Mouse (Mus musculus): ENCODE results near the gene Dnaaf1. TPM values are rescaled to one million over a fixed set of nuclear protein-coding genes. Genes with fewer than 3 reads are reported as not detected.

The Dnaaf1 gene
- polyA plus RNA-seq, 1 experiment = not detected

- Histone ChIP-seq H3K27ac (ENCODE audit: insufficient read depth, low read length) (no peak overlapping the region), H3K4me3 (ENCODE audit: insufficient read depth, low read length) (no peak overlapping the region), H3K4me1 (ENCODE audit: control insufficient read depth, insufficient read depth, low read length) (no peaks in the 10 kb centered on the region)
- no peak for TF ChIP-seq CTCF (IDR thresholded peaks at IDR 0.05; ENCODE audit: borderline replicate concordance, insufficient read depth, low read length)
- no peak for TF ChIP-seq POLR2A (IDR thresholded peaks at IDR 0.05; ENCODE audit: low read depth, low read length)
Measured at GRCm38 (mm10) chr8:119627199-119627598, 52.2 kb downstream of the Dnaaf1 start.

- TF ChIP-seq POLR2A (IDR thresholded peaks at IDR 0.05; ENCODE audit: low read depth, low read length) = no peak
- no peak for TF ChIP-seq CTCF (IDR thresholded peaks at IDR 0.05; ENCODE audit: borderline replicate concordance, insufficient read depth, low read length)
- no peak overlapping the region for H3K27ac ChIP-seq (ENCODE audit: insufficient read depth, low read length)
- no peak overlapping the region for H3K4me3 ChIP-seq (ENCODE audit: insufficient read depth, low read length)
- H3K4me1 ChIP-seq (ENCODE audit: control insufficient read depth, insufficient read depth, low read length) = no peaks in the 10 kb centered on the region
Measured at GRCm38 (mm10) chr8:119627613-119628359, 52.8 kb downstream of the Dnaaf1 start.

DNA sequence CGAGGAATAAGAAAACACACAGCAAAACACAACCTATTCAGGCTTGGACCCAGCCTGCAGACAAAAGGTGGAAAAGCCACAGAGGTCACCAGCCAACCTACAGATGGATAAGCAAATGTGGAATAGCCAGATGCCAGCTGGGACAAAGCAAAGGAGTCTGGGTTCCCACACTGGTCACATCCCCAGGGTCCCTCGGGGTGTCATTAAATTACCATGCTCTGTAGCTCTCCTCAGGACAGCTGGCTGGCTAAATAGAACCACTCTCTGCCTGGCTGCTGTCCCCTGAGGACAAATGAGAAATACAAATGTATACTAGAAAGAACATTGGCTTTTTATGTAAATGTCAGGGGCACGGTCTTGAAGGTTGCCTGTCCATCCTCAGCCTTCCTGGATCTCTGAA, 55.8 kb downstream of the Dnaaf1 start:
- H3K4me3 ChIP-seq (ENCODE audit: insufficient read depth, low read length) = no peak overlapping the region
- TF ChIP-seq CTCF (IDR thresholded peaks at IDR 0.05; ENCODE audit: borderline replicate concordance, insufficient read depth, low read length) (no peak), POLR2A (IDR thresholded peaks at IDR 0.05; ENCODE audit: low read depth, low read length) (no peak)
- no peaks in the 10 kb centered on the region for H3K4me1 ChIP-seq (ENCODE audit: control insufficient read depth, insufficient read depth, low read length)
- H3K27ac ChIP-seq (ENCODE audit: insufficient read depth, low read length) = no peak overlapping the region

DNA sequence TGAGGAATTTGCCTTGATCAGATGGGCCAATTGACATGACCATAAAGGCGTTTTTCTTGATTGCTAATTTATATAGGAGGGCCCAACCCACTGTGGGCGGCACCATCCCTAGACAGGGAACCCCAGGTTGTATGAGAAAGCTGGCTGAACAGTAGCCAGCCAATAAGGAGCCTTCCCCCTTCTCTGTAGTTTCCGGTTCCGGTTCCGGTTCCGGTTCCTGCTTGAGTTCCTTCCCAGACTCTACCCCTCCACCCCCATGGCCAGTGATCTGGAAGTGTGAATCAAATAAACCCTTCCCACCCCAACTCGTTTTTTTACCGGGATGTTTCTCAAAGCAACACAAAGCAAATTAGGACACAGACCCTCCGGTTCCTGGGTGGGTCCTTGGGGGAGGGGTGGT, 57.2 kb downstream of the Dnaaf1 start:
- Histone ChIP-seq H3K27ac (ENCODE audit: insufficient read depth, low read length) (no peak overlapping the region), H3K4me3 (ENCODE audit: insufficient read depth, low read length) (no peak overlapping the region), H3K4me1 (ENCODE audit: control insufficient read depth, insufficient read depth, low read length) (no peaks in the 10 kb centered on the region)
- TF ChIP-seq CTCF (IDR thresholded peaks at IDR 0.05; ENCODE audit: borderline replicate concordance, insufficient read depth, low read length) = no peak
- TF ChIP-seq POLR2A (IDR thresholded peaks at IDR 0.05; ENCODE audit: low read depth, low read length) = no peak

DNA sequence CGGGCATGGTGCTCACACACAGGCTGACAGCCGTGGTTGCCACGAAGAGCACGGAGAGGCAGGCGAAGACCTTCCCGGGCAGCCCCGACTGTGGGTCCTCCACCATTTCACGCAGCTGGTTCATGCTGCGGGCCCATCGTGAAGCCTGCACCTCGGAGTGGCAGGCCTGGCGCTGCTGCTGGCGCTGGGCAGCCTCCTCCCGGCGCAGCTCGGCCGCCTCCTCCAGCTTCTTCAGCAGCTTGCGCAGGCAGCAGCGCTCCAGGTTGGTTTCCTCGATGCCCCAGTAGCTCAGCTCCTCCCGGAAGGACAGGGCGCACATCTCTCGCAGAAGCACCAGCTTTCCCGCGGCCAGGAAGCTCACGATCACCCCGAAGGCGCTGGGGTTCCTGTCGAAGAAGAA, 57.9 kb downstream of the Dnaaf1 start:
- Histone ChIP-seq H3K4me1 (ENCODE audit: control insufficient read depth, insufficient read depth, low read length) (no peaks in the 10 kb centered on the region), H3K27ac (ENCODE audit: insufficient read depth, low read length) (no peak overlapping the region), H3K4me3 (ENCODE audit: insufficient read depth, low read length) (no peak overlapping the region)
- TF ChIP-seq POLR2A (IDR thresholded peaks at IDR 0.05; ENCODE audit: low read depth, low read length) (no peak), CTCF (IDR thresholded peaks at IDR 0.05; ENCODE audit: borderline replicate concordance, insufficient read depth, low read length) (no peak)

GRCm38 (mm10) chr8:119634616-119635336, 59.7 kb downstream of the Dnaaf1 start:
- Histone ChIP-seq H3K4me3 (ENCODE audit: insufficient read depth, low read length) (no peak overlapping the region), H3K27ac (ENCODE audit: insufficient read depth, low read length) (no peak overlapping the region), H3K4me1 (ENCODE audit: control insufficient read depth, insufficient read depth, low read length) (no peaks in the 10 kb centered on the region)
- no peak for TF ChIP-seq CTCF (IDR thresholded peaks at IDR 0.05; ENCODE audit: borderline replicate concordance, insufficient read depth, low read length)
- TF ChIP-seq POLR2A (IDR thresholded peaks at IDR 0.05; ENCODE audit: low read depth, low read length) = no peak

GRCm38 (mm10) chr8:119635378-119635777, 60.3 kb downstream of the Dnaaf1 start, which contains the start of gene Kcng4:
Gene Kcng4 (minus strand): TSS chr8:119635680.
- H3K27ac ChIP-seq (ENCODE audit: insufficient read depth, low read length) = no peak within 1 kb of the TSS
- TF ChIP-seq POLR2A (IDR thresholded peaks at IDR 0.05; ENCODE audit: low read depth, low read length) (no peak), CTCF (IDR thresholded peaks at IDR 0.05; ENCODE audit: borderline replicate concordance, insufficient read depth, low read length) (no peak)
- H3K4me1 ChIP-seq (ENCODE audit: control insufficient read depth, insufficient read depth, low read length) = no peaks in the 10 kb centered on the region
- no peak within 1 kb of the TSS for H3K4me3 ChIP-seq (ENCODE audit: insufficient read depth, low read length)

GRCm38 (mm10) chr8:119635958-119636357, 60.9 kb downstream of the Dnaaf1 start:
- Histone ChIP-seq H3K4me1 (ENCODE audit: control insufficient read depth, insufficient read depth, low read length) (no peaks in the 10 kb centered on the region), H3K4me3 (ENCODE audit: insufficient read depth, low read length) (no peak overlapping the region), H3K27ac (ENCODE audit: insufficient read depth, low read length) (no peak overlapping the region)
- TF ChIP-seq CTCF (IDR thresholded peaks at IDR 0.05; ENCODE audit: borderline replicate concordance, insufficient read depth, low read length) = no peak
- no peak for TF ChIP-seq POLR2A (IDR thresholded peaks at IDR 0.05; ENCODE audit: low read depth, low read length)

GRCm38 (mm10) chr8:119636766-119637165, 61.7 kb downstream of the Dnaaf1 start:
- no peak overlapping the region for H3K4me3 ChIP-seq (ENCODE audit: insufficient read depth, low read length)
- H3K4me1 ChIP-seq (ENCODE audit: control insufficient read depth, insufficient read depth, low read length) = no peaks in the 10 kb centered on the region
- no peak overlapping the region for H3K27ac ChIP-seq (ENCODE audit: insufficient read depth, low read length)
- TF ChIP-seq POLR2A (IDR thresholded peaks at IDR 0.05; ENCODE audit: low read depth, low read length) = no peak
- TF ChIP-seq CTCF (IDR thresholded peaks at IDR 0.05; ENCODE audit: borderline replicate concordance, insufficient read depth, low read length) = no peak

- TF ChIP-seq CTCF (IDR thresholded peaks at IDR 0.05; ENCODE audit: borderline replicate concordance, insufficient read depth, low read length) (no peak), POLR2A (IDR thresholded peaks at IDR 0.05; ENCODE audit: low read depth, low read length) (no peak)
- Histone ChIP-seq H3K4me3 (ENCODE audit: insufficient read depth, low read length) (no peak overlapping the region), H3K27ac (ENCODE audit: insufficient read depth, low read length) (no peak overlapping the region), H3K4me1 (ENCODE audit: control insufficient read depth, insufficient read depth, low read length) (no peaks in the 10 kb centered on the region)
Measured at GRCm38 (mm10) chr8:119637381-119637780, 62.3 kb downstream of the Dnaaf1 start.

Data from embryonic fibroblast, embryonic 13.5 days (primary cell).